Mouse (Mus musculus) liver, embryonic 14.5 days (tissue): ENCODE results near the gene Stk38.

ENCODE experiments used
- CTCF ChIP-seq: IDR thresholded peaks from 2 replicates; pipeline ENCODE4 v1.5.1; 2016; ENCODE audit warnings: antibody characterized with exemption, low read depth, control low read depth
- EP300 ChIP-seq: IDR thresholded peaks from 2 replicates; pipeline ENCODE4 v1.6.1; 2016; ENCODE audit warnings: antibody characterized with exemption, low read depth

DNA sequence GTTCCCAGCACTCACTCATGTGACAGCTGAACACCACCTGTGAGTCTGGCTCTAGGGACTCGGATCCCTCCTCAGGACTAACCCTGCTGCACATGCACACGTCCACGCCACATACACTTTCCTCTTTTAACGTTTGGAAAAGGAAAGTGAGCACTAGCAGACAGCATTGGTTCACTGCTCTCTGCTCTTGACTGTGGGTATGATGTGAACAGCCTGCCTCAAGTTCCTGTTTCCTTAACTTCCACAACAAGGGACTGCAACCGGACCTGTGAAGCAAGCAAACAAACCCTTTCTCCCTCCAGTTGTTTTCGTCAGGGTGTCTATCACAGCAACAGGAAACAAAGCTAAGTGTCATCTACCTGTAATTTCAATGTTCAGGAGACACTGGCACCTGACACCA lies 7.3 kb downstream of the Stk38 start:
- TF ChIP-seq CTCF = no peak
- no peak for TF ChIP-seq EP300
